Mouse (Mus musculus) hindbrain, embryonic 16.5 days (tissue): ENCODE results near the gene Fam161b. TPM values are rescaled to one million over a fixed set of nuclear protein-coding genes. Genes with fewer than 3 reads are reported as not detected.
"Not testable (repeated sequence)": the region's sequence is repeated elsewhere in the genome, so short reads cannot be mapped to it uniquely, and the experiment has no call there.

ENCODE experiments used
- ATAC-seq: fragments of 200-750 bp; cut with Nextera tagmentation; 2 replicates; pipeline ENCODE4 v1.8.0; 2017; ENCODE audit warnings: moderate TSS enrichment, moderate library complexity
- H3K27ac ChIP-seq: fragments of 300-500 bp; sonication (generic); 2 replicates; pipeline ENCODE4 v1.5.1; 2014; ENCODE audit warnings: low read depth, mild to moderate bottlenecking, control low read depth, low read length, moderate library complexity
- H3K27me3 ChIP-seq: fragments of 300-500 bp; sonication (generic); replicated peaks from 2 replicates; pipeline ENCODE4 v1.6.1; 2014; ENCODE audit warnings: low read length; ENCODE audit not compliant: control insufficient read depth, insufficient read depth
- H3K36me3 ChIP-seq: fragments of 300-500 bp; sonication (generic); 2 replicates; pipeline ENCODE4 v1.6.1; 2014; ENCODE audit warnings: mild to moderate bottlenecking, low read length, moderate library complexity, mixed read lengths; ENCODE audit not compliant: control insufficient read depth, insufficient read depth
- H3K4me1 ChIP-seq: fragments of 300-500 bp; sonication (generic); 2 replicates; pipeline ENCODE4 v1.6.1; 2014; ENCODE audit warnings: low read depth, low read length; ENCODE audit not compliant: control insufficient read depth, insufficient read depth
- H3K4me2 ChIP-seq: fragments of 300-500 bp; sonication (generic); 2 replicates; pipeline ENCODE4 v1.6.1; 2014; ENCODE audit warnings: mild to moderate bottlenecking, low read length, control low read depth, moderate library complexity
- H3K4me3 ChIP-seq: fragments of 300-500 bp; sonication (generic); 2 replicates; pipeline ENCODE4 v1.5.1; 2014; ENCODE audit warnings: mild to moderate bottlenecking, low read length, control low read depth, moderate library complexity
- H3K9ac ChIP-seq: fragments of 300-500 bp; sonication (generic); 2 replicates; pipeline ENCODE4 v1.6.1; 2014; ENCODE audit warnings: low read depth, mild to moderate bottlenecking, control low read depth, low read length, moderate library complexity
- H3K9me3 ChIP-seq: fragments of 300-500 bp; sonication (generic); 2 replicates; pipeline ENCODE4 v1.6.1; 2014; ENCODE audit warnings: mild to moderate bottlenecking, low read length, moderate library complexity; ENCODE audit not compliant: control insufficient read depth
- whole genome bisulfite sequencing: fragments of 180-500 bp; shearing (Covaris S2); extraction: QIAGEN DNeasy Blood & Tissue Kit; methylation state at CpG from one replicate; pipeline ENCODE4 v1.1.7; 2014; 5-methylcytosine and 5-hydroxymethylcytosine counted together
- polyA plus RNA-seq: library from polyadenylated mRNA; unstranded; fragments of >200 nt; fragmentation: Nextera tagmentation; extraction: Ambion mirVana; gene quantifications from 2 replicates; pipeline ENCODE4 v1.2.1, GENCODE M21; 2015

Fam161b gene
- polyA plus RNA-seq, 1 experiment from 2014 or later: 19.2 TPM

- 80% methylated on average over 2 of the region's 2 CpGs for WGBS
- H3K27ac ChIP-seq: no peak overlapping the region
- peaks cover 19% of the 10 kb centered on the region for H3K4me1 ChIP-seq
- peak overlapping the region; percentile 99 for H3K4me3 ChIP-seq
- peaks cover 6% of the 10 kb centered on the region; the same call in 1 of the 2 replicates for H3K36me3 ChIP-seq
- no peaks in the 10 kb centered on the region for H3K27me3 ChIP-seq
- H3K9me3 ChIP-seq: no peaks in the 10 kb centered on the region
- H3K4me2 ChIP-seq: peak overlapping the region; percentile 88
- no peak for ATAC-seq
- H3K9ac ChIP-seq: no peak overlapping the region
Measured at GRCm38 (mm10) chr12:84362872-84363271, 1.2 kb upstream of the Fam161b start.

GRCm38 (mm10) chr12:84358699-84359098 is 2.9 kb downstream of the Fam161b start:
- not testable (repeated sequence) for H3K9ac ChIP-seq, H3K4me2 ChIP-seq, H3K9me3 ChIP-seq, ATAC-seq, H3K4me3 ChIP-seq, H3K27ac ChIP-seq, H3K27me3 ChIP-seq
- Histone ChIP-seq H3K36me3 (peaks cover 15% of the 10 kb centered on the region), H3K4me1 (peaks cover 19% of the 10 kb centered on the region)
- WGBS: 91% methylated on average over 2 of the region's 2 CpGs

DNA sequence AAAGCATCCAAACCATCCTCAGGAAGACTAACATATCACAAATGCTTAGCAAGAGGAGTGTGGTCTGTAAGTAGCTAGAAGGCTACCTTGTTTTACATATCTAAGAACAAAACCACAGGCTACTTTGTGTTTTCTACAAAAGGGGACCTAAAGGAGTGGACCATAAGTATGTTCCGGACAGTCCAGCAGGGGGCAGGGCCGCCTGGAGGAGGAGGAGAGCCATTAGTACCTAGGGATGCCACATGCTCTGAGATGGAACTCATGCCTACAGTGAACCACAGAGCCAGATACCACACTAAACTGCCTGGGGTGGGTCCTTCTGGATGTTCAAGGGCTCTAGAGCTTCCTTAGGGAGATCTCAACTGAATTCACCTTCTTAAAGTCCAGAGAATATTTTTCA is 14.4 kb downstream of the Fam161b start:
- WGBS: 56% methylated on average over 2 of the region's 2 CpGs
- Histone ChIP-seq H3K9me3 (no peaks in the 10 kb centered on the region), H3K27ac (no peak overlapping the region), H3K27me3 (no peaks in the 10 kb centered on the region), H3K4me1 (no peaks in the 10 kb centered on the region), H3K4me3 (no peak overlapping the region), H3K36me3 (peaks cover 24% of the 10 kb centered on the region), H3K4me2 (no peak overlapping the region), H3K9ac (no peak overlapping the region)
- no peak for ATAC-seq

- Histone ChIP-seq H3K4me1 (no peaks in the 10 kb centered on the region), H3K4me3 (no peak overlapping the region), H3K36me3 (peaks cover 44% of the 10 kb centered on the region), H3K27ac (no peak overlapping the region), H3K9me3 (no peaks in the 10 kb centered on the region), H3K9ac (no peak overlapping the region), H3K27me3 (no peaks in the 10 kb centered on the region), H3K4me2 (no peak overlapping the region)
- 91% methylated on average over 11 of the region's 11 CpGs for WGBS
- ATAC-seq: no peak
Measured at GRCm38 (mm10) chr12:84336963-84337625, 24.5 kb downstream of the Fam161b start.

- H3K4me1 ChIP-seq: no peaks in the 10 kb centered on the region
- no peak for ATAC-seq
- H3K27me3 ChIP-seq: no peaks in the 10 kb centered on the region
- no peak overlapping the region for H3K4me3 ChIP-seq
- H3K4me2 ChIP-seq: no peak overlapping the region
- H3K9me3 ChIP-seq: no peaks in the 10 kb centered on the region
- H3K9ac ChIP-seq: no peak overlapping the region
- H3K36me3 ChIP-seq: peaks cover 22% of the 10 kb centered on the region
- H3K27ac ChIP-seq: no peak overlapping the region
- WGBS: 85% methylated on average over 4 of the region's 4 CpGs
Measured at GRCm38 (mm10) chr12:84327111-84327512, 34.5 kb downstream of the Fam161b start.

DNA sequence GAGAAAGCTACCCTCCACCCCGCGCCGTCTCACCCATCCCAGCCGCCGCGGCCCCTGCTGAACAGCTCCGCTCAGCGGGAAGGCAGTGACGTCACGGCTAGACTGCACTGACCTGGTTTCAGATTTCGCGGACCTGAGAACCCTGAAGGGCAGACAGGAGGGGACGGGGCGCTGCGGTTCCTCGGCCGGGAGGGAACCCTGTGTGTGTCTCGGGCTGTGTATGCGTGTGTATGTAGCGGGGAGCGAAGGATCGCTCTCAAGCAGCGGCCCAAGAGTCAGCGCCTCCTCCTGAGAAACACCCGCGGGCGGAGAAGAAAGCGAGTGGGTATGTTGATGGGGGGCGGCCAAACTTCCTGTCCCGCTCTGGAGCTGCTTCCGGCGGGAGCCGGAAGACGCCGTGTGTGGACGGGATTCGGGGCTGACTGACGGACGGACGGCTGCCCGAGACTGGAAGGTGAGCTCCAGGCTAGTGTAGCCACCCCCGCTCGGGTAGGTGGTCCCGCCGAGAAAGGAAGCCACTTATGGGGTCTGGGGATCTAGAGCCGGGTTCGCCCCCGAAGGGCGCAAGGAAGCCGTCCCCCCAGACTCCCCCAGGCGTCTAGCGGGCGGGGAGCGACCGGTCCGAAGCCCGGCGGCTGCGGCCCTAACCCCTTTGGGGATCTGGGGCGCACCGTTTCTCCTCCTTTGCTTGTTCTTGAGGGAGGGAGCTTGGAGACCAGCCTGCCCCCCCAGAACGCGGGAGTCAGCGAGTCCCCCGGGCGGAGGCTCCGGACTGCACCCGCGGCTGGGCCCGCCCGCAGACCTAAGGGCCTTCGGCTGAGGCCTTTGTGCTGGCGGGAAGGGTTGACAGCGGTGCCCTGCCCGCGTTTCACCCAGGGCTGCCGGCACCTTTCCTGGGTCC is 44.7 kb downstream of the Fam161b start, which contains the start of gene Zfp410:
TSS of gene Zfp410 (plus strand) at position 132 of the 901 bp plus-strand sequence.
- peak within 1 kb of the TSS; percentile 94 for H3K27ac ChIP-seq
- H3K36me3 ChIP-seq: no peaks in the 10 kb centered on the region
- peaks cover 13% of the 10 kb centered on the region for H3K4me1 ChIP-seq
- ATAC-seq: peak; percentile 95
- H3K4me3 ChIP-seq: peak within 1 kb of the TSS; percentile 99
- peak within 1 kb of the TSS; percentile 96 for H3K9ac ChIP-seq
- WGBS: 1% methylated on average over 71 of the region's 77 CpGs
- H3K27me3 ChIP-seq: no peaks in the 10 kb centered on the region
- no peaks in the 10 kb centered on the region for H3K9me3 ChIP-seq
- peak within 1 kb of the TSS; percentile 94 for H3K4me2 ChIP-seq

DNA sequence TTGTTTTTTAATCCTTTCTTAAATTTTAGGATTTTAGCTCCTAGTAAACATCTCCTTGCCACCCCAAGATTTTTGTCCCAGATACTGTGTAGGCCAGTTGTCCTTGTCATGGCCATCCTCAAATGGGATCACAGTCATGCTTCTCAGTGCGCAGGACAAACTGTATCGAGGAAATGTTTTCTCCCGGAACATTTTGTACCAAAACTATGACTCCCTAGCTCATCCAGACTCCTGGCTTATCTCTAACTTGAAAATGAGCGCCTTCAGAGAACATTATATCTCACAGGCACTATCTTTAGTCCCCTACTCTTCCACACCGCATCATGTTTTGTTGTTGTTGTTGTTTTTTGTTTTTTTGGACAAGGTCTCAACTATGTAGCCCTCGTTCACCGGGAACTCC is 45.6 kb downstream of the Fam161b start:
- no peak for ATAC-seq
- Histone ChIP-seq H3K36me3 (no peaks in the 10 kb centered on the region), H3K9ac (peak overlapping the region; percentile 96), H3K4me2 (peak overlapping the region; percentile 94), H3K9me3 (no peaks in the 10 kb centered on the region), H3K27ac (no peak overlapping the region; the same call in 1 of the 2 replicates), H3K4me3 (peak overlapping the region; percentile 99), H3K4me1 (peaks cover 13% of the 10 kb centered on the region), H3K27me3 (no peaks in the 10 kb centered on the region)
- 50% methylated on average over 7 of the region's 7 CpGs for WGBS

GRCm38 (mm10) chr12:84311306-84311705 is 50.3 kb downstream of the Fam161b start:
- Histone ChIP-seq H3K4me2 (no peak overlapping the region), H3K4me1 (peaks cover 5% of the 10 kb centered on the region)
- WGBS: 72% methylated on average over 4 of the region's 5 CpGs

DNA sequence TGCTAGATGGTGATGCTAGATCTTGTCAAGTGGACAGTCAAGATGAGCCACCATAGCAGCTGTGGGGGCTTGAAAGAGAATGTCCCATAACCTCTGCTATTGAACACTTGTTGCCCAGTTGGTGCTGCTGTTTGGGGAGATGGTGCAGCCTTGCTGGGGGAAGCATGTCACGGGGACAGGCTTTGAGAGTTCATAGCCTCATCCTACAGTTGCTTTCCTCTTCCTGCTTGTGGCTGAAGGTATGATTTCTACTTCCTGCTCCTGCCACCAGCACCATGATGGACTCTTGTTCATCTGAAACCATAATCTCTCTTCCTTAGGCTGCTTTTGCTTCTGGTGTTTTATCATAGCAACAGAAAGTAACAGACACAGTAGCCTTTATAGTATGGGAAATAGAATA is 57.1 kb downstream of the Fam161b start:
- no peaks in the 10 kb centered on the region for H3K9me3 ChIP-seq
- no peaks in the 10 kb centered on the region for H3K27me3 ChIP-seq
- H3K27ac ChIP-seq: no peak overlapping the region
- H3K9ac ChIP-seq: no peak overlapping the region
- 0 out of 2 replicates have a peak, but pooled peaks cover 9% of the 10 kb centered on the region for H3K36me3 ChIP-seq
- 86% methylated on average over 1 of the region's 1 CpGs for WGBS
- no peak for ATAC-seq
- no peak overlapping the region for H3K4me3 ChIP-seq
- H3K4me1 ChIP-seq: no peaks in the 10 kb centered on the region
- no peak overlapping the region for H3K4me2 ChIP-seq

More at GRCm38 (mm10) chr12:84311306-84311705, 50.3 kb downstream of the Fam161b start:
- Histone ChIP-seq H3K27me3 (no peaks in the 10 kb centered on the region), H3K9ac (no peak overlapping the region), H3K36me3 (0 out of 2 replicates have a peak, but pooled peaks cover 4% of the 10 kb centered on the region), H3K9me3 (no peaks in the 10 kb centered on the region), H3K27ac (no peak overlapping the region), H3K4me3 (no peak overlapping the region)
- no peak for ATAC-seq
